8 mouse cellular contexts compared by ENCODE assay signal in the genomic region with DNA sequence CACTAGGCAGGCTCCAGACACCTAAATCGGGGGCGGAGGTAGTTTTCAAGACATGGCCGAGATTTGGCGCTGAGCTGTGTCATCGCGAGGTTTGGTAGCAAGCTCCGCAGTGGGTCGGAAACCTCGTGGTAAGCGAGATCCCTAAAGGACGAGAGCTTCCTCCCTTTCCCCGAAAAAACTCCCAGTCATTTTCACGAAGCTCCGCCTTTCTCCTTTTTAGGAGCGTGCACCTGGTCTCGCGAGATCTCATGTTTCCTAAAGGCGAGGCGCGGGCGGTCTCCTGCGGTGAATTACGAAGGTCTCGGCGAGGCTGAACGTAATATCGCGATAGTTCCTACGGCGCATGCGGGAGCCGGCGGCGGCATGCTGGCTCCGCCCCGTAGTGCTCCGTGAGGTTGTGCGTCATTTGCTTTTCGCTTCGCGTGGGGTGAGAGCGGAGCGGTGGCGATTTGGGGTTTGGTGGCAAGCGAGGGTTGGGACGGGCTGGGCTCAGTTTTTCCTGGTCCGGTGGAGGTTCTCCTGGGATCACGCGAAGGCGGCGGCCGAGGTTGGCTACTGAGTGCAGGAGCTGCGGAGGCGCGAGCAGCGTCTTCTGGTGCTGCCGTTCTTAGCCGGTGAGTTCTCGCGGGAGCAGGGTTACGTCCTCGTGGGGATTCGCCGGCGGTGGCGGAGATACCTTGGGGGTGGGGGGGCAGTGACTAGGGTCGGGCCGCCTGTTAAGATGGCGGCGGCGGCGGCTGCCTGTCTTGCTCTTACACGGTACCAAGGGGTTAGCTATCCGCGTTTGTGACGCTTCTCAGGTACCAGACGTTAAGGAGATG. TPM values are rescaled to one million over a fixed set of nuclear protein-coding genes. Genes with fewer than 3 reads are reported as not detected.
DNase-seq lines count a peak whose midpoint lies in the region; ATAC-seq and TF ChIP-seq lines count a peak whose summit lies in the region.

No protein-coding gene starts in this region.

- H3K27ac ChIP-seq in CH12.LX (ENCODE audit: insufficient read depth, low read depth) = peak overlapping the region; percentile 94
- peak overlapping the region; percentile 94 for H3K27ac ChIP-seq in forebrain, embryonic 11.5 days (ENCODE audit: low read depth, low read length)
- H3K27ac ChIP-seq in heart, embryonic 16.5 days (ENCODE audit: low read length) = peak overlapping the region; percentile 92
- peak overlapping the region; percentile 95 for H3K27ac ChIP-seq in liver, embryonic 15.5 days (replicated peaks)
- H3K27ac ChIP-seq in neural tube, embryonic 12.5 days = peak overlapping the region; percentile 86

- dilution Hi-C loops in CH12.LX (cut with MboI; ENCODE audit: extremely low pct_ligation_motif_present, extremely low pct_unique_long_range_greater_than_20kb, low sequenced_read_pairs) = no loop called here

- ATAC-seq in forebrain, embryonic 11.5 days (replicated peaks; ENCODE audit: low FRiP score) = peak; percentile 87
- ATAC-seq in heart, embryonic 16.5 days (replicated peaks; ENCODE audit: extremely low read depth, insufficient read depth, low FRiP score) = peak; percentile 94
- peak; percentile 90 for ATAC-seq in liver, embryonic 15.5 days (ENCODE audit: insufficient read depth)
- peak; percentile 87 for ATAC-seq in neural tube, embryonic 12.5 days (ENCODE audit: low FRiP score, low read depth)

- TF ChIP-seq CTCF in CH12.LX (conservative IDR thresholded peaks at IDR 0.05 in 1 of 2, IDR thresholded peaks at IDR 0.05 in 1 of 2; ENCODE audit: low read depth in 2 of 2, low read length in 2 of 2) = no peak

- H3K4me3 ChIP-seq in CH12.LX (replicated peaks in 1 of 3; ENCODE audit: low read depth in 2 of 3, low read length in 2 of 3, poor library complexity in 1 of 3) = peak overlapping the region; percentile 64 to 93 (median 92)
- peak overlapping the region; percentile 55 for H3K4me3 ChIP-seq in forebrain, embryonic 11.5 days (ENCODE audit: low read depth, low read length)
- peak overlapping the region; percentile 62 for H3K4me3 ChIP-seq in heart, embryonic 16.5 days (ENCODE audit: low read length)
- peak overlapping the region; percentile 70 for H3K4me3 ChIP-seq in liver, embryonic 15.5 days (replicated peaks)
- H3K4me3 ChIP-seq in neural tube, embryonic 12.5 days = peak overlapping the region; percentile 50

- H3K9me3 ChIP-seq in CH12.LX (replicated peaks; ENCODE audit: low read length) = no peaks in the 10 kb centered on the region
- no peaks in the 10 kb centered on the region; the same call in 1 of the 2 replicates for H3K9me3 ChIP-seq in forebrain, embryonic 11.5 days (ENCODE audit: control insufficient read depth, low read length)
- no peaks in the 10 kb centered on the region for H3K9me3 ChIP-seq in heart, embryonic 16.5 days (replicated peaks; ENCODE audit: control insufficient read depth, low read length)
- H3K9me3 ChIP-seq in liver, embryonic 15.5 days (replicated peaks) = no peaks in the 10 kb centered on the region
- H3K9me3 ChIP-seq in neural tube, embryonic 12.5 days = no peaks in the 10 kb centered on the region

- peak overlapping the region; percentile 50; the same call in 1 of the 2 replicates for H3K4me2 ChIP-seq in CH12.LX (ENCODE audit: insufficient read depth, low read depth, poor library complexity, severe bottlenecking)
- peak overlapping the region; percentile 55 for H3K4me2 ChIP-seq in forebrain, embryonic 11.5 days (ENCODE audit: low read depth, low read length, severe bottlenecking)
- peak overlapping the region; percentile 77 for H3K4me2 ChIP-seq in heart, embryonic 16.5 days (ENCODE audit: low read depth, low read length)
- H3K4me2 ChIP-seq in liver, embryonic 15.5 days = peak overlapping the region; percentile 77
- H3K4me2 ChIP-seq in neural tube, embryonic 12.5 days (replicated peaks) = peak overlapping the region; percentile 67

- H3K79me2 ChIP-seq in CH12.LX (replicated peaks; ENCODE audit: control insufficient read depth, extremely low read depth, insufficient read depth, poor library complexity, severe bottlenecking) = peaks cover 22% of the 10 kb centered on the region

- in situ Hi-C loops in CH12.LX (cut with MboI; ENCODE audit: low pct_ligation_motif_present, low pct_unique_long_range_greater_than_20kb, low sequenced_read_pairs) = no loop called here

- no peak for TF ChIP-seq RAD21 in CH12.LX (IDR thresholded peaks at IDR 0.05; ENCODE audit: low read depth, low read length)

- H3K27me3 ChIP-seq in CH12.LX (replicated peaks) = no peaks in the 10 kb centered on the region
- no peaks in the 10 kb centered on the region for H3K27me3 ChIP-seq in forebrain, embryonic 11.5 days (ENCODE audit: control insufficient read depth, insufficient read depth, low read length)
- H3K27me3 ChIP-seq in heart, embryonic 16.5 days (ENCODE audit: control insufficient read depth, insufficient read depth, low read length) = no peaks in the 10 kb centered on the region
- no peaks in the 10 kb centered on the region for H3K27me3 ChIP-seq in liver, embryonic 15.5 days
- no peaks in the 10 kb centered on the region for H3K27me3 ChIP-seq in neural tube, embryonic 12.5 days (replicated peaks)

- 18% methylated on average over 75 of the region's 77 CpGs for WGBS in forebrain, embryonic 11.5 days
- WGBS in heart, embryonic 16.5 days = 12% methylated on average over 75 of the region's 77 CpGs
- 24% methylated on average over 77 of the region's 77 CpGs for WGBS in liver, embryonic 15.5 days (ENCODE audit: insufficient replicate concordance)
- 22% methylated on average over 77 of the region's 77 CpGs for WGBS in neural tube, embryonic 12.5 days

- peak; percentile 97 for DNase-seq in CH12.LX (ENCODE audit: extremely low read depth)
- peak; percentile 93 for DNase-seq in c-Kit-positive CD71-positive TER-119-negative erythroid progenitor cells, embryonic 14.5 days (ENCODE audit: low read depth)
- peak; percentile 94 for DNase-seq in forebrain, embryonic 11.5 days (ENCODE audit: low spot score)
- peak; percentile 93 to 96 for DNase-seq in kidney, postnatal 36 days
- DNase-seq in telencephalon, adult 2 months (ENCODE audit: low read depth, low spot score) = peak; percentile 97

- no peaks in the 10 kb centered on the region for H3K4me1 ChIP-seq in CH12.LX (ENCODE audit: control insufficient read depth in 1 of 2, insufficient read depth in 2 of 2)
- no peaks in the 10 kb centered on the region for H3K4me1 ChIP-seq in forebrain, embryonic 11.5 days (replicated peaks; ENCODE audit: control insufficient read depth, insufficient read depth, low read length)
- peaks cover 2% of the 10 kb centered on the region; the same call in 1 of the 2 replicates for H3K4me1 ChIP-seq in heart, embryonic 16.5 days (ENCODE audit: control insufficient read depth, insufficient read depth, low read length)
- H3K4me1 ChIP-seq in liver, embryonic 15.5 days (replicated peaks) = peaks cover under 1% of the 10 kb centered on the region; the same call in 1 of the 2 replicates
- no peaks in the 10 kb centered on the region for H3K4me1 ChIP-seq in neural tube, embryonic 12.5 days

- H3K36me3 ChIP-seq in CH12.LX (replicated peaks in 1 of 2; ENCODE audit: control insufficient read depth in 1 of 2, insufficient read depth in 1 of 2, low read length in 1 of 2) = peaks cover 3 to 5% of the 10 kb centered on the region in 2 experiments
- H3K36me3 ChIP-seq in forebrain, embryonic 11.5 days (ENCODE audit: control insufficient read depth, insufficient read depth, low read length) = no peaks in the 10 kb centered on the region
- H3K36me3 ChIP-seq in heart, embryonic 16.5 days (ENCODE audit: control insufficient read depth, insufficient read depth) = no peaks in the 10 kb centered on the region
- H3K36me3 ChIP-seq in liver, embryonic 15.5 days (replicated peaks) = no peaks in the 10 kb centered on the region
- H3K36me3 ChIP-seq in neural tube, embryonic 12.5 days = no peaks in the 10 kb centered on the region

- TF ChIP-seq POLR2A in CH12.LX (IDR thresholded peaks at IDR 0.05; ENCODE audit: low read depth, low read length) = peak; percentile 88

- H3K9ac ChIP-seq in CH12.LX (ENCODE audit: insufficient read depth, low read depth) = peak overlapping the region; percentile 86
- peak overlapping the region; percentile 69 for H3K9ac ChIP-seq in forebrain, embryonic 11.5 days (ENCODE audit: low read length)
- H3K9ac ChIP-seq in heart, embryonic 16.5 days (ENCODE audit: low read length) = peak overlapping the region; percentile 76
- H3K9ac ChIP-seq in liver, embryonic 15.5 days = peak overlapping the region; percentile 67
- peak overlapping the region; percentile 64 for H3K9ac ChIP-seq in neural tube, embryonic 12.5 days

- TF ChIP-seq EP300 in CH12.LX (IDR thresholded peaks at IDR 0.05; ENCODE audit: low read length) = no peak

TF ChIP-seq in CH12.LX, 34 proteins besides CTCF, POLR2A, EP300 and RAD21 (continues in another document):
- TF ChIP-seq CHD2 (IDR thresholded peaks at IDR 0.05; ENCODE audit: low read length) = peak; percentile 98
- peak; percentile 34; the same call in 1 of the 2 replicates for TF ChIP-seq MAX (IDR thresholded peaks at IDR 0.05; ENCODE audit: low read length)
- peak; percentile 67 for TF ChIP-seq MXI1 (IDR thresholded peaks at IDR 0.05; ENCODE audit: low read depth, low read length)
- no peak for TF ChIP-seq KAT2A (IDR thresholded peaks at IDR 0.05; ENCODE audit: insufficient replicate concordance, low read length)
- TF ChIP-seq MYC (IDR thresholded peaks at IDR 0.05; ENCODE audit: low read depth, low read length) = 0 out of 2 replicates have a peak, but pooled peaks have one; percentile 70
- peak; percentile 94 for TF ChIP-seq ZMIZ1 (IDR thresholded peaks at IDR 0.05; ENCODE audit: low read depth, low read length)
- TF ChIP-seq JUN (IDR thresholded peaks at IDR 0.05; ENCODE audit: insufficient read depth, low read depth, low read length) = no peak
- TF ChIP-seq MAZ (IDR thresholded peaks at IDR 0.05; ENCODE audit: low read depth, low read length) = 0 out of 2 replicates have a peak, but pooled peaks have one; percentile 46
- peak; percentile 50 for TF ChIP-seq TCF12 (IDR thresholded peaks at IDR 0.05; ENCODE audit: low read depth, low read length)
- no peak for TF ChIP-seq PAX5 (IDR thresholded peaks at IDR 0.05; ENCODE audit: low read length)
- TF ChIP-seq HCFC1 (IDR thresholded peaks at IDR 0.05; ENCODE audit: low read depth, low read length) = peak; percentile 49; the same call in 1 of the 2 replicates
- TF ChIP-seq NELFE (IDR thresholded peaks at IDR 0.05; ENCODE audit: low read depth, low read length) = peak; percentile 86
- TF ChIP-seq POLR2AphosphoS2 (IDR thresholded peaks at IDR 0.05; ENCODE audit: low read depth, low read length) = peak; percentile 94

RNA-seq across cellular contexts. Expression of gene Huwe1, which starts 2.6 kb away (rescaled TPM):
- 111 and 113 TPM in 2 replicates for total RNA-seq in CH12.LX (2012; rRNA removed)
- 35.6 and 38.4 TPM in 2 replicates for total RNA-seq in CH12.LX (2014; rRNA removed)
- 161 and 189 TPM in 2 replicates for polyA plus RNA-seq in CH12.LX (2012; ENCODE audit: insufficient read length, low read depth)
- 70.6 and 88.4 TPM in 2 replicates for polyA plus RNA-seq in forebrain, embryonic 11.5 days (2014; fragmentation: Nextera tagmentation; extraction: Ambion mirVana)
- 30.7 and 34.2 TPM in 2 replicates for polyA plus RNA-seq in heart, embryonic 16.5 days (2015; fragmentation: Nextera tagmentation; extraction: Ambion mirVana)
- 13.4 and 15.8 TPM in 2 replicates for polyA plus RNA-seq in liver, embryonic 15.5 days (2015; fragmentation: Nextera tagmentation; extraction: Ambion mirVana)
- 64.2 and 74.3 TPM in 2 replicates for polyA plus RNA-seq in neural tube, embryonic 12.5 days (2016; fragmentation: Nextera tagmentation; extraction: Ambion mirVana)

Comparison
In these comparisons a context has a peak if more than half of its experiments do, and no peak if none do; other contexts are left out.
1. Peak in every context shown above with its lines: DNase-seq, ATAC-seq, H3K4me3 ChIP-seq and H3K27ac ChIP-seq.